In the genomic region with DNA sequence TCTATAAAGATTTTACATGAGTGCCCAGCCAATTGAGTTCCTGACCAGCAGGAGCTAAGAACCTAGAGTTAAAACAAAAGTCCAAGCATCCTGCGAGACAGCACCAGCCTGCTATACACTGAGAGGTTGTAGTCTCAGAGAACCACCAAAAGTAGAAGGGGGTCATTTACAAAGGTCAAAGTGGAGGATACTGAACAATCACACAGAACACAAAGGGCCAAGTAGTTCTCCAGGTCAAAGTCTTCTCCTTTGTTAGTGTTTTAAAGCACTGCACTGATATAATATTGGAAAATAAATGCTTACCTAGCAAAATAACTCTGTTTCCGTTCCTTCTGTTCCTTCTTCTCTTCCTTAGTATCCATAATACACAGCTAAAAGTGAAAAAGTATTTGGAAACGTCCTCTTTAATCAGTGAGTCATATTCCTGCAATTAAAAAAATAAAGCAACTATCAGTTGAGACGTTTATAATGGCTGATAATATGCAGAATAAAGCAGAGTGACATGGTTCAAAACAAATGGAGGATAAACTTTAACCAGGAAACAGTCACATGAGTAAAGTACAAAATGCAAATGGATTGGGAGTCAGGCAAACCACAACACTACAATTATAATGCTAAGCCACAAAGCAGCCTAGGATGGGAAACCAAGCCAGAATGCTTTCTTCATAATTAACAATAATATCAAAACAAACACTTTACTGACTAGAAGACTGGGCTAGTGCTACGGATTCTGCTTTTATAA, we compare ENCODE assay signal across 17 mouse cellular contexts.
"Had no signal": no experiment of that assay in that cellular context is flagged by ENCODE, and none has a peak within 500 bp of the region (broad histone marks: within the 10 kb centered on the region; RNA-seq: fewer than 3 reads in every experiment).

No protein-coding gene starts in this region.

- H3K27me3 ChIP-seq: limb, embryonic 12.5 days; neural tube, embryonic 15.5 days had no signal

- DNase-seq: kidney, postnatal 25 days; layer of hippocampus, adult 9-11 months; layer of hippocampus, postnatal 36 days; liver; lung, adult 2 months; lung, postnatal 36 days; midbrain, embryonic 14.5 days; right cerebral cortex, adult 18-20 months; right cerebral cortex, postnatal 25 days; spleen, adult 18-20 months; thymus, adult 2 months; thymus, postnatal 25 days had no signal

- H3K4me1 ChIP-seq: limb, embryonic 12.5 days; midbrain, embryonic 10.5 days had no signal

- H3K27ac ChIP-seq: limb, embryonic 12.5 days; liver, embryonic 14.5 days; midbrain, embryonic 10.5 days; neural tube, embryonic 15.5 days had no signal

- H3K4me3 ChIP-seq: limb, embryonic 12.5 days; midbrain, embryonic 10.5 days; myocyte; neural tube, embryonic 15.5 days had no signal

- H3K36me3 ChIP-seq: midbrain, embryonic 10.5 days; neural tube, embryonic 15.5 days had no signal
